Mouse (Mus musculus): ENCODE measurements around the gene Psg16. TPM values are rescaled to one million over a fixed set of nuclear protein-coding genes. Genes with fewer than 3 reads are reported as not detected.

Gene Psg16
- polyA plus RNA-seq, 1 experiment from 2014 or later = 0.12 TPM

- Histone ChIP-seq H3K4me1 (replicated peaks; ENCODE audit: control insufficient read depth, insufficient read depth) (peaks cover 9% of the 10 kb centered on the region), H3K4me2 (replicated peaks; ENCODE audit: low read depth) (peak overlapping the region; percentile 51), H3K4me3 (ENCODE audit: low read depth, low read length) (peak overlapping the region; percentile 60), H3K27me3 (ENCODE audit: control insufficient read depth, insufficient read depth, low read length) (no peaks in the 10 kb centered on the region), H3K36me3 (ENCODE audit: control insufficient read depth, insufficient read depth, low read length) (peaks cover 3% of the 10 kb centered on the region; the same call in 1 of the 2 replicates), H3K9me3 (ENCODE audit: control insufficient read depth, low read length) (no peaks in the 10 kb centered on the region), H3K9ac (ENCODE audit: low read length) (peak overlapping the region; percentile 57), H3K27ac (replicated peaks) (peak overlapping the region; percentile 99)
- 3% methylated on average over 8 of the region's 8 CpGs for WGBS
- TF ChIP-seq CTCF (IDR thresholded peaks at IDR 0.05; ENCODE audit: low read depth) = no peak
- TF ChIP-seq EP300 (optimal IDR thresholded peaks at IDR 0.05) = no peak
- DNase-seq (ENCODE audit: low spot score) (peak; percentile 85), ATAC-seq (ENCODE audit: low FRiP score, low TSS enrichment) (peak; percentile 25)
Observed at GRCm38 (mm10) chr7:17058816-17059462, 14.9 kb upstream of the Psg16 start.

DNA sequence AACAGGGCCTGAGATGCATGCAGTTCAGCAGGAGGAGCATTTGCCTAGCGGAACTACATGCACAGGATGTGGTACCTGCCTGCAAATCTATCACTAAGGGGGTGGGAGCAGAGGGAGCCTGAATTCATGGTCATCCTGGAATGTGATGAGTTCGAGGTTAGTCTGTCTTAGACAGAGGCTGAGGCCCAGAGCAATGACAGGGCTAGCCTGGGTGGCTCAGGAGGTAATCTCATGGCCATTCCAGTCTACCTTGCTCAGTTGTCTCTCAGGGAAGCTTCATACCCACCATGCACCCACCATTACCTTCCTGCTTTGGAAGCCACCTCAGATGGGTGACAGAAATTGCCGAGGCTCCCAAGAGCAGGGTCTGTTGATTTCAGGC, 14.4 kb upstream of the Psg16 start:
- Histone ChIP-seq H3K36me3 (ENCODE audit: control insufficient read depth, insufficient read depth, low read length) (peaks cover 3% of the 10 kb centered on the region; the same call in 1 of the 2 replicates), H3K4me1 (replicated peaks; ENCODE audit: control insufficient read depth, insufficient read depth) (peaks cover 9% of the 10 kb centered on the region), H3K9ac (ENCODE audit: low read length) (peak overlapping the region; percentile 43), H3K4me2 (replicated peaks; ENCODE audit: low read depth) (peak overlapping the region; percentile 51), H3K27me3 (ENCODE audit: control insufficient read depth, insufficient read depth, low read length) (no peaks in the 10 kb centered on the region), H3K9me3 (ENCODE audit: control insufficient read depth, low read length) (no peaks in the 10 kb centered on the region), H3K27ac (replicated peaks) (peak overlapping the region; percentile 99), H3K4me3 (ENCODE audit: low read depth, low read length) (peak overlapping the region; percentile 60)
- TF ChIP-seq EP300 (optimal IDR thresholded peaks at IDR 0.05) = no peak
- no peak for TF ChIP-seq CTCF (IDR thresholded peaks at IDR 0.05; ENCODE audit: low read depth)
- WGBS = 38% methylated on average over 3 of the region's 3 CpGs
- ATAC-seq (ENCODE audit: low FRiP score, low TSS enrichment) (no peak), DNase-seq (ENCODE audit: low spot score) (no peak)

GRCm38 (mm10) chr7:17060031-17060781, 13.6 kb upstream of the Psg16 start:
- peaks cover 9% of the 10 kb centered on the region for H3K4me1 ChIP-seq (replicated peaks; ENCODE audit: control insufficient read depth, insufficient read depth)
- H3K27ac ChIP-seq (replicated peaks) = peak overlapping the region; percentile 99
- peak overlapping the region; percentile 78 for H3K9ac ChIP-seq (ENCODE audit: low read length)
- peak overlapping the region; percentile 60 for H3K4me3 ChIP-seq (ENCODE audit: low read depth, low read length)
- DNase-seq (ENCODE audit: low spot score) = peak; percentile 98
- H3K36me3 ChIP-seq (ENCODE audit: control insufficient read depth, insufficient read depth, low read length) = no peaks in the 10 kb centered on the region
- WGBS = 5% methylated on average over 9 of the region's 9 CpGs
- H3K27me3 ChIP-seq (ENCODE audit: control insufficient read depth, insufficient read depth, low read length) = no peaks in the 10 kb centered on the region
- peak overlapping the region; percentile 51 for H3K4me2 ChIP-seq (replicated peaks; ENCODE audit: low read depth)
- peak; percentile 30 for ATAC-seq (ENCODE audit: low FRiP score, low TSS enrichment)
- no peaks in the 10 kb centered on the region for H3K9me3 ChIP-seq (ENCODE audit: control insufficient read depth, low read length)
- TF ChIP-seq CTCF (IDR thresholded peaks at IDR 0.05; ENCODE audit: low read depth) (peak; percentile 1; the same call in 1 of the 2 replicates), EP300 (optimal IDR thresholded peaks at IDR 0.05) (no peak)

- peaks cover 9% of the 10 kb centered on the region for H3K4me1 ChIP-seq (replicated peaks; ENCODE audit: control insufficient read depth, insufficient read depth)
- peak overlapping the region; percentile 78 for H3K9ac ChIP-seq (ENCODE audit: low read length)
- TF ChIP-seq CTCF (IDR thresholded peaks at IDR 0.05; ENCODE audit: low read depth) = peak; percentile 74
- no peak for TF ChIP-seq EP300 (optimal IDR thresholded peaks at IDR 0.05)
- H3K4me3 ChIP-seq (ENCODE audit: low read depth, low read length) = peak overlapping the region; percentile 60
- no peaks in the 10 kb centered on the region for H3K9me3 ChIP-seq (ENCODE audit: control insufficient read depth, low read length)
- DNase-seq (ENCODE audit: low spot score) = peak; percentile 75
- H3K4me2 ChIP-seq (replicated peaks; ENCODE audit: low read depth) = peak overlapping the region; percentile 51
- H3K27ac ChIP-seq (replicated peaks) = peak overlapping the region; percentile 99
- no peak; the same call in 1 of the 2 replicates for ATAC-seq (ENCODE audit: low FRiP score, low TSS enrichment)
- no peaks in the 10 kb centered on the region for H3K27me3 ChIP-seq (ENCODE audit: control insufficient read depth, insufficient read depth, low read length)
- 16% methylated on average over 21 of the region's 22 CpGs for WGBS
- H3K36me3 ChIP-seq (ENCODE audit: control insufficient read depth, insufficient read depth, low read length) = no peaks in the 10 kb centered on the region
Observed at GRCm38 (mm10) chr7:17060782-17061605, 12.8 kb upstream of the Psg16 start.

DNA sequence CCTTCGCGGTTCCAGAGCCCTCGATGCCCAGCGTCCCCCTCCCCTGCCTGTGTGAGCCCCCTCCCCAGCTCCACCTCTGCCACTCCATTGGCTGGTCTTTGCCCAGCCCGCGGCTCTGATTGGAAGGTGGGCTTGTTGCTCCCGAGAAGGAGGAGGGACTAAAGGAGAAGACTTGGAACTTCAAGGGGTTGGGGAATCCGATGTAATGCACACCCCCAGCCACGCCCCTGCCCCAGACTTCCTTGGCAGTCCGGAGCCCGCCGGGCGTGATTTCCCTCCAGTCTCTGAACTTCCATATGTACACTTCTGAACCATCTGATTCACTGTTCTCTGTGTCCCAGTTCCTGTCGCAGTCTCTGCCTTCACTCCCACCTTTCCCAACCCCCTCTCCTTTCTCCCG, 11.5 kb upstream of the Psg16 start, which contains the start of gene Hif3a:
TSS of gene Hif3a (minus strand) at position 39 of the 400 bp plus-strand sequence.
- Histone ChIP-seq H3K27ac (replicated peaks) (peak within 1 kb of the TSS; percentile 99), H3K9ac (ENCODE audit: low read length) (peak within 1 kb of the TSS; percentile 78), H3K36me3 (ENCODE audit: control insufficient read depth, insufficient read depth, low read length) (no peaks in the 10 kb centered on the region), H3K4me2 (replicated peaks; ENCODE audit: low read depth) (peak within 1 kb of the TSS; percentile 51), H3K9me3 (ENCODE audit: control insufficient read depth, low read length) (no peaks in the 10 kb centered on the region), H3K4me3 (ENCODE audit: low read depth, low read length) (peak within 1 kb of the TSS; percentile 60), H3K4me1 (replicated peaks; ENCODE audit: control insufficient read depth, insufficient read depth) (peaks cover 9% of the 10 kb centered on the region), H3K27me3 (ENCODE audit: control insufficient read depth, insufficient read depth, low read length) (no peaks in the 10 kb centered on the region)
- no peak for TF ChIP-seq EP300 (optimal IDR thresholded peaks at IDR 0.05)
- no peak for TF ChIP-seq CTCF (IDR thresholded peaks at IDR 0.05; ENCODE audit: low read depth)
- under 1% methylated on average over 13 of the region's 15 CpGs for WGBS
- ATAC-seq (ENCODE audit: low FRiP score, low TSS enrichment) (peak; percentile 41), DNase-seq (ENCODE audit: low spot score) (peak; percentile 93)

All from stomach, postnatal 0 days (tissue).